Mouse (Mus musculus) gastrocnemius, postnatal 36 days (tissue): ENCODE measurements around the gene Pamr1. TPM values are rescaled to one million over a fixed set of nuclear protein-coding genes. Genes with fewer than 3 reads are reported as not detected.

Experiments used
- DNase-seq, 2 experiments: peaks; one replicate each; pipeline ENCODE4 v3.0.0; 2022
- intact Hi-C: fragments of 180-260 bp; cut with DNase I; formaldehyde crosslinking; loops from one replicate; pipeline ENCODE4 v1.15.1; 2025
- long read RNA-seq, 2 experiments: library from polyadenylated mRNA; stranded (forward); transcript quantifications; one replicate each; pipeline ENCODE4 v2.0.0; 2021
- total RNA-seq, 2 experiments: library from RNA; stranded (reverse); gene quantifications; 2 replicates each; pipeline ENCODE4 v1.2.3; 2021

The Pamr1 gene
- total RNA-seq, result 1 to 10 TPM; 3.8 TPM
- long read RNA-seq, experiment 1, partial matches to known transcripts, result 2 of 3 reads
- long read RNA-seq, experiment 1, other reads (novel, unspliced or antisense), result 0 of 3 reads
- long read RNA-seq, experiment 2, partial matches to known transcripts, result 2 of 5 reads
- long read RNA-seq, experiment 2, other reads (novel, unspliced or antisense), result 0 of 5 reads

DNA sequence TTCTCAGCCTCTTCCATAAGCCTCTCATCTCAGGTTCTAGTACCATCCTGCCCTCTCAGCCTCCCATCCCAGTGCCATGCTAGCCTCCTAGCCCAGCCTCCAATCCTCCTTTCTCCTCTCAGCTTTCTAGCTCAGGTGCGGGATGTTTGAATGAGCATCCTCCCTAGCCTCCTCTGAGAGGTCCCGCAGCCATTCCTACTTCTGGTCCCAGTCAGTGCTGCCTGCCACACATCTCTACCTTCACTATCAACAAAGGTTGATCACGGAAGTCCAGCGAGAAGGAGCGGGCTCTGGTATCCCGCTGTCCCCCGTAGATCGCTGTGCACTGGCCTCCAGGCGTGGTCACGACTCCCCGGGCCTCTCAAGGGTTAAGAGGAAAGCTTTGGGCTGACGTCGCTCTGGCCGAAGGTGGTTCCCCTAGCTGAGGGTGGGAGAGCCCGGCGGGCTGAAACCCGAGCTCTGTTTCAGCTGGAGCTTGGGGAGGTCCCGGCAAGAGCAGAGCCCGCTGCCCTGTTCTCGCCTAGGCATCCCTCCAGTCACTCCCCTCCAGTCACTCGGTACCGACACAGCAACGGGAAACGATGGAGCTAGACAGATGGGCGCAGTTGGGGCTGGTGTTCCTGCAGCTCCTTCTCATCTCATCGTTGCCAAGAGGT lies at the start of gene Pamr1:
TSS of gene Pamr1 (plus strand) at position 402 of the 656 bp plus-strand sequence.
- intact Hi-C loops, result no loop called here
- peak; percentile 14 to 26 for DNase-seq

DNA sequence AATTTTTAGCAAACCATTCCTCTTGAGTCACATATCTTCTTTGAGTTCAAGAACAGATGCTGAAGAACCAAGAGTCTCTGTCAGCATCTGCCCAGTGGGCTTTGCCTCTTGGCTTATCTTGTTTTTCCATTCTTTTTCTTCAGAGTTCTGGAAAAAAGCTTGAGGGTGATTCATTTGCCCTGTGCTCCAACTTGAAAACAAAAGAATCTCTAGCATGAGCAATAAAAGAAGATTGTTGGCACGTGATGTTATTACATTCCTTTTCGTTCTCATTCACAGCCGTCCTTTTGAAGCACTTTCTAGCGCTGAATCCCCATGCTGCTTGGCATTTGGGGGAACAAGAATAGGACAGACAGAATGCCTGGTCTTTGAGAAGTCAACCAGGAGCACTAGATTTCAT lies 42.2 kb upstream of the Pamr1 start:
- DNase-seq, result no peak
- intact Hi-C loops, result no loop called here

DNA sequence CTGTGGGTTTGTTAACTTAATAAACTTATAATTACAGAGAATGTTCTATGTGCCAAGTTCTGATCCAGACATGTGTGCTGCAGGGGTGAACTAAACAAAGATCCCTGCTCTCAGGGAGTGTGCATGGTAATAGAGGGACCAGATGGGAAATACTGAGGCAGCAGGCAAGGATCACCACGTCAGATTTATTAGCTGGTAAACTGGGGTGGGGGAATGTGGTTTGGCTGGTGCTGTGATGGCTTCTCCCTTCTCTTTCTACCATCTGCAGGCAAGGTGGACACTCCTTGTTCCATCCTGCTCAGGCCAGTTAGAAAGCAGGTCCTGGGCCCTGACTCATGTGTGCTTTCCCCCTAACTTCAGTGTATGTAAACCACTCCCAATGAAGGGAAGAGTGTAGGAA lies 41.7 kb upstream of the Pamr1 start:
- intact Hi-C loops, result no loop called here
- DNase-seq, result no peak

DNA sequence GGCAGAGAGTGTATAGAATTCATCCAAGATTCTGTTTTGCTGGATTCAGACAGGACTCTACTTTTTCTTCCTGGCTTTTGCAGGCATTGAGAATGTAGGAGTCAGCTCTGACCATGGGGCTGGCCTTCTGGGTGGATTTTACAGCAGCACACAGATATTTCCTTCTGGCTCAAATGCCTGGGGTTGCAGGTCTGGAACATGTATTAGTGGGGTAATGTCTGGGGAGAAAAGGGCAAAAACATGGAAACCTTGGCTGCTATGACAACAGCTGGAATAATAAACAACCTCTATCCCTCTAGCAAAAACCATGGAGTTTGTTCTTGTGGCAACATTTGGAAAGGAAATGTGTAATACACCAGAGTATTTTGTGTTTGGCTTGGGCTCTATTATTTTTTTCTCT lies 29.9 kb upstream of the Pamr1 start:
- intact Hi-C loops, result no loop called here
- DNase-seq, result no peak

DNA sequence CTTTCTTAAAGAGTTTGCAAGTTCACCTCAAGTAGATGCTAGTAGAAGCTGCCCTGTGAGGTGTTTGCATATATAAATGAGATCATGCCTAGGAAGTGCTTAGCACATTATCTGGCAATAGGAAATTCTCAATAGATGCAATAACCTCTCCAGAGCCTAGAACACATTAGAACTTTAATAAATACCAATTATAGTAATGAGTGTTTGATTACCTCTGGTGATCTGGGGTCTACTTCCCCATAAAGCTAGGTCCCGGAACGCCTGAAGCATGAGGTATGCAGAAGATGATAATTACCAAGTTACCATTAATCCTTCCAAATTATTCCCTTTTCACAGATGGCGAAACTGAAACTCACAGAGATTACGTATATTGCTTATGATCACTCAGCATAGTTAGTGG lies 22.2 kb upstream of the Pamr1 start:
- DNase-seq, result no peak

DNA sequence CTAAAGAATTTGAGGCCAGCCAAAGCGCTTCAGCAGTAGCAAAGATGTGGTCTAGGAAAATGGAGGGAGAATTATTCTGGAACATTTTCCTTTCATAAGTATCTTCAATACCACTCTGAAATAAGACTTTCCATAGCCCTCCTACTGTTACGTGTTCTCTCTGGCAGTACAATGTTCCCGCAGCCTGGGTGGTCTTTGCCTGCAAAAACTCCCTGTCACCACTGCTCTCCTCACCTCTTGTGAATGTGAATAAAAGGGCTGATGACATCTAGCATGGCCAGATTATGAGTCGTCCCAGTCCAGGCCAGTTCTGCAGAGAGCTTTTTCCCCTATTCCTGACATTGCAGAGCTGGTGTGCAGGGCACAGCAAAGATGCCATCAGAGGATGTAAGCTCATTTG lies 16.4 kb upstream of the Pamr1 start:
- intact Hi-C loops, result no loop called here
- no peak for DNase-seq

More for the DNA sequence above, 22.2 kb upstream of the Pamr1 start:
- intact Hi-C loops, result no loop called here

DNA sequence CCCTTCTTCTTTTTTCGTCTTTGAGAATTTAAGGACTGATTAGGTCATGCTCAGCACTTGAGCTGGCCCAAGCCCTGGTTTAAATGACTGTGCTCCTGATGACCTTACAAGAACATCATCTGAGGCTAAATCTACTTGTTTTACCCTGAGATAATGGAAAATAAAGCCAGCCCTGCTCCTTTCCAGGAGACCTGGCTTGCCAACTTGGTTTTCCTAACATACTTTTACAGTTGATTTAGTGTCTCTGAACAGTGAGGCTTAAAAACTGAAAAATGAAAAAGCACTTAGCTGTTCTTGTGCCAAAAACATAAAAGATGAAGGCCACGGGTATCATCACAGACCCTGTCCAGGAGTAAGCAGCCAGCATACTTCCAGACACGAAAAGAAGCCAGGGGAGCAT lies 13.0 kb upstream of the Pamr1 start:
- DNase-seq, result peak in 1 of 2 experiments; percentile 19
- intact Hi-C loops, result no loop called here

DNA sequence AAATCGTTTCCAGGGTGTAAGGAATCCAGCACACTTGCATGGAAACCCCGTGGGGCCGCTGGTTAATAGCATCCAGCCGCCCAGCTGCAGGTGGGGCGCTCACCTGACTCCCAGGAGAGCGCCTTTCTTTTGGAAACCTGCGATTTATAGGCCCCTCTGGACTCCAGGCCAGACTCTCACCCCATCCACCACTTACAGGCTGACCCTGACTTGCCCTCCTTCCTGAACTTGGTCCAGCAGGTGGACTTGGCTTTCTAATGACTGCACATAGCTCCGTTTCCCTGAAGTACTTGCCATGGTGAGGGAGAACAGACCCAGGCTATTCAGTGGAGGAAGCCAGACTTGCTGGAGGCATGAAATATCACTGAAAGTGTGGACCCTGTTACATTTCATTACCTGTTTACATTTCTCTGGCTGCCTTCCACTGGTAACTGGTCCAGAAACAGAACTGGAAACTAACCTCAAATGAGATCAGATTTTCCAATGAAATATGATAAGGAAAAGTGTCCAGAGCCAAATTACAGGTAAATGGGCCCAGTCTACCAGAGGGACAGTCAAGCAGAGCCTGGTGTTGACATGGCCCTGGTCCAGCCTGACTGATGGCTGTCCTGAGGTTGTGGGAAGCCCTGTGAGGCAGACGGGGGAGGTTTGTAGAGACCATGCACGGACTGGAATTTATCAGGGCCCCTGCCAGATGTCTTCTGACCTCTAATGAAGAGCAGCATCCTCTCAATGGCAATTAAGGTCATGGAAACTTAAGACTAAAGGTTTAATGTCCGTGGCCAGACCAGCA lies 9.2 kb upstream of the Pamr1 start:
- intact Hi-C loops, result no loop called here
- DNase-seq, result no peak

DNA sequence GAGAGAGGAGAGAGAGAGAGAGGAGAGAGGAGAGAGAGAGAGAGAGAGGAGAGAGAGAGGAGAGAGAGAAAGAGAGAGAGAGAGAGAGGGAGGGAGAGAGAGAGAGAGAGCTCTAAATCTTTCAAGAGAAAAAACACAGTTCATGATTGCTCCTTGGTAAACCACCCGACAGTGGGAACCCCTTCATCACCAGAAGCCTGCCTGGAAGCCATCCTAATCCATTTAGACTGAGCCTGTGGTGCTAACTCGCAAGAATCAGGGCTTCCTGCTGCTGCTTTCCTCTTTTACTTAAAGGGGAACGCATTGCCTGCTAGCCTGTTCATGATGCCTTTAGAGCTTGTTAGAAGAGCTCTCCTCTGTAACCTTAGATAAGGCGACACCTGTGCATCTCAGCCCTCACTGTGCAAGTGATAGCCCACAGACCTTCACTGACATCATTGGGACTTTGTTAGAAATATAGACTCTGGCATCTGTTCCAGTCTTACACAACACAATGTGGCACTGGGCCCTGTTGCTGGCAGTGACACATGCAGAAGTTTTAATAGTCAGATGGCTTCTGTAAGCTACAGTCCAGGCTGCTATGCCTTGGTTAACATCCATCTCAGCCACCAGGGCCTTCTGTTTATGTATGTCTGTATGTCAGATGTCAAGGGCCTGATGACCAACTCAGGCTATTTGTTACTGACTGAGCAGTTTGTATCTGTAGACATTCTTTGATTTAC lies 8.2 kb upstream of the Pamr1 start:
- DNase-seq, result no peak
- intact Hi-C loops, result no loop called here

DNA sequence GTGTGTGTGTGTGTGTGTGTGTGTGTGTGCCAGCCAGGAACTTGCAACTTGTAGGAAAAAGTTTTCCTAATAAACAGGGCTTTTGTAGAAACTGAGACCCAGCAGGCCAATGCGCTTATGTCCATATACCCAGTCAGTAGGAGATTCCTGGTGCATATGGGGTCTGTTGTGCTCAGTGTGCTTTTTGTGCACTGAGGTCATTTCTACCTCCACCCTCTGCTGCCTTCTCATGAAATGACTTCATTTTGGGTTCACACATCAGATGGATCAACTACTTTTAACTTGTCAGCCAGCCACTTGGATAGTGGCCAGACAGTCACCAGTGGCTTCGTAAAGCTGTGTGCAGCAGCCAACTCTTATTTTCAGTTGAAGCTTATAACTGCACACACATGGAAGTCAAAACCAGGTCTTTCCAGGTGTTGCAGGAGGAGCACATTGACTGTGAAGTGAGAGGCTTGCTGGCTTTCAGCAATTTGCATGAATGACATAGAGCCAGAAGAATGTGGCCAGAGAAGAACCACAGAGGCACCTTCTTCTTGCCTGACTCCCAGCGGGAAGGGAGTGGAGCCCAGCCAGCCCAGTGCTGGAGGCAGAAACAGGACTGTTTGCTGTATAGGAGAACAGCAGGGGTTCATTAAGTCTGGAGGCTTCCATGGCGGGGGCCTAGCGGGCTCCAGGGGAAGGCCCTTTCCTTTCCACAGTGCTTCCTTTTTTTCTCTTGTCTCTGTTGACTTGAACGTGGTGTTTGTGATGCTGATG lies 5.7 kb upstream of the Pamr1 start:
- peak in 1 of 2 experiments; percentile 23 for DNase-seq
- intact Hi-C loops, result no loop called here

DNA sequence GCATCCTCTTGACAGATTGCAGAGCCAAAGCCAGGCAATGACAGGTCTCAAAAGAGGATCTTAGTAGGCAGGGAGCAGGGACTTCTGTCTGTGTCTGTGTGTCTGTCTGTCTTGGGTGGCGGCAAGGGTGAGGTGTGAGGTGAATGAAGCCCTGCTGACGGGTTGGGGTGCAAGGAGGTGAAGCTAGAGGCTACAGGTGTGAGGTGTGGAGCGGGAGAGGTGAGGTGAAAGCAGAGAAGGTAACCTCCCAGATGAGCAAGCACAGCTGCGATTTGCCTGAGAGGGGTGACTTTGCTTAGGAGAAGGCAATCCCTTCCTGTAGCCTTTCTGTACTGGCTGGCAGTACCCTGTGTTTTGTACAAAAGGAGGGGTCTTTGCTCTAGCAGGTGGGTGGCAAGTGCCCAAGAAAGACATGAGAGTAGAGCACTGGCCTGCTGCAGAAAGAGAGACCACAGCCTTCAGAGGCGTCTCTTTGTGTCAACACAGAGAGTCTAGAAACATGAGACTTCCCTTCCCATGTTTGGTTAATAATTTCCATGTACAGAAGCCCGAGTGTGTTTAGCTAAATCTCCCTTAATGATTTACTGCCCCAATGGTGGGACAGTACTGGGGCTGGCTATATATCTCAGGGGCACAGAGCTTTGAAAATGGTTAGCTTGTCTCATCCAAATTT lies 1.2 kb downstream of the Pamr1 start:
- intact Hi-C loops, result no loop called here
- no peak for DNase-seq

DNA sequence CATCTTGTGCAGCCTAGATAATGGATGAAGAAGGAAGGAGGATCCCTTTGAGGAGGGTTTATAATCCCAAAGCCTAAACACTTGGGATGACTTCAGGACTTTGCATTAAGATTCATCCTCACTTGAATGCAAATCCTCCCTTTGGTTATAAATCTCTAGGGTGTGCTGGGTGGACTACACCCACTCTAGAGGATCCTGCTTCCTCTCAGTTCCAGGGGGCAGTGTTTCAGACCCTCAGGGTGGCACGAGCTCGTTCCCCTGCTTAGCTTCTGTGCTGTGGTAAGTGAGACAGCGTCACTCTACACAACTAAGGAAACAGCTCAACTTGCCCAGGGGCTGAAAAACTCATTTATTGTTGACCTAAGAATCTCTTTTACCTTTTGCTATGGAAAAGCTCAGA lies 1.8 kb downstream of the Pamr1 start:
- DNase-seq, result no peak
- intact Hi-C loops, result no loop called here

DNA sequence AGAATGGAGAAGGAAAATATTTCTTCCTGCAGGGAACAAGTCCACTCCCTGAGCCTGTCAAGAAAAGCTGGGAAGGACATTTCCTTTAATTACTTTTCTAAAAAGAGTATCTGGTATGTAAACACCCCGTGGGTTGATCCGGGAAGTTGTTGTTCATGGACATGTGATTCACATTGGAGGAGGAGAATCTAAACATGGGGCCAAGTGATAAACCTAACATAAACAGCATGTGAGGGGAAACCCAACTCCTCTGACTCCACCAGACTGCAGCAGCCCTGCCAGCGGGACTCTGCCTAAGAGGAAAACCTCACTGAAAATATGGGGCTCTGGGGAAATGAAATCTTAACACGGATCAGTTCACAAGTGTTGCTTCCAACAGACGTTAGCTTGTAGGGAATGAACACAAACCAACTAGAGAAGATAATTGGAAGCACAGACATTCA lies 2.3 kb downstream of the Pamr1 start:
- intact Hi-C loops, result no loop called here
- no peak for DNase-seq

DNA sequence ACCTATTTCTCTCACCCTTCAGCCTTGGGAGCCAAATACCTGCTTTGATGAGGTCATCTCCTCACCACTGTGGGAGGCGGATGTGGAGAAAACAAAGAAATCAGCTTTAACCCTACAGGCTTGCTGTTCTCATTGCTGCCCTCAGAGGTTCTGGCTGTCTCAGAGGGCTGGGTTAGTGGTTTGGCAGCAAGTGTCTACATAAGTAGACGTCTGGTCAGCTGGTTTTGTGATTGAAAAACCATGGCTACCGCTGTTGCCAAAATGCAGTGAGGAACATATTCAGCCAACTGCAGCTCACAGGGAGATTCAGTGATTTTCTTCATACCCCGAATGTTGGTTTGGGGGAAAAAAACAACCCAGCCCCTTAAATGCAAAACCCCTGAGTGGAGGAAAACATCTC lies 7.3 kb downstream of the Pamr1 start:
- intact Hi-C loops, result no loop called here

DNA sequence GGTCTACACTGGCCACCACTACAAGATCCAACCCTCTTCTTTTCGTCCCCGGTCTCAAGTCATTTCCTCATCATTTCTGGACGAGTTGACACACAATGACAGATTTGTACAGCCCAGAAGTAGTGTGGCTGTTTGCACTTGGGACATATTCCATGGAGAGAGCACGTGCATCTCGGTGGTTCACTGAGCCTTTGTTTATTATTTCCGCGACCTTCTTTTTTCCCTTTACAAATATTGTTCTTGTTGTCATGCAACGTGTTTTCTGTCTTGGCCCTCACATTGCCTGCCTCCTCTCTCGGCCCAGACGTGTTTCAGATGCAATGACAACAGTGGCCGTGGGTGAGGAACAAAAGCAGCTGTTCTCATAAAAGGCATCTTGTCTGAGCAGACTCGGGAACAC lies 9.2 kb downstream of the Pamr1 start:
- DNase-seq, result no peak
- intact Hi-C loops, result no loop called here

More for the DNA sequence above, 7.3 kb downstream of the Pamr1 start:
- DNase-seq, result no peak

DNA sequence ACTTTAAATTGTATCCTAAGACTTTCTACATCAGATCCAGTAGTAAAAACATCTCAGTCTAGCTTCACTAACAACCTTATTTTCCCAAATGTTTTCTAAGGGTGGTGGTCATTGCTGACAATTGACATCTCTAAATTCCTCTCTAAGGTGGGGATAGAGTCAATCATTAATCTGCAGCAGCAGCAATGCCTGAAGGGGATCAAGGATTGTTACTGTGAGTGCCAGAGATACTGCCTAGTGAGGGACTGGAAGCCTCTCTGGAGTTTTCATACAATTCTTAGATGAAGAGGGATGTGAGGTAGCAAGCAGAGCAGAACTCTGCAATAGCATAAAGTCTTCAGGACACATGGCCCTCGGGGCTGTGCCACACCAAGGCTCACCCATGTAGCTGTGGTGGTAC lies 14.0 kb downstream of the Pamr1 start:
- DNase-seq, result no peak
- intact Hi-C loops, result no loop called here

DNA sequence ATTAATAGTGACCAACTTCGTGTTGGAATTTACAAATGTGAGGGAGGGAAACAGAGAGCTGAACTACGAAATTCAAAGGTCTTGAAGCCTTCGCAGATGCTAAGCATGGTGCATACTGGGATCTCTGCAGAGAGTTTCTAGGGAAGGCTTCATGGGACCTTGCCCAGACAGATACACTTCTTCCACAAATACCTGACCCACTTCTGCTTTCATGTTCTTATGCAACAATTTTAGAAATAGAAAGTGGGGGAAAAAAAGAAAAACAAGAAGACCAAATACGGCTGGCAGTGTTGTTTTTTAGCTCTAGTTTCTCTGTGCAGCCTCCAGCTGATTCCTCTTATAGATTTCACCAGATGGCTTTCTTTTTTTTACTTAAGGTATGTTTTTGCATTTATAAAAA lies 29.4 kb downstream of the Pamr1 start:
- no peak for DNase-seq
- intact Hi-C loops, result no loop called here

DNA sequence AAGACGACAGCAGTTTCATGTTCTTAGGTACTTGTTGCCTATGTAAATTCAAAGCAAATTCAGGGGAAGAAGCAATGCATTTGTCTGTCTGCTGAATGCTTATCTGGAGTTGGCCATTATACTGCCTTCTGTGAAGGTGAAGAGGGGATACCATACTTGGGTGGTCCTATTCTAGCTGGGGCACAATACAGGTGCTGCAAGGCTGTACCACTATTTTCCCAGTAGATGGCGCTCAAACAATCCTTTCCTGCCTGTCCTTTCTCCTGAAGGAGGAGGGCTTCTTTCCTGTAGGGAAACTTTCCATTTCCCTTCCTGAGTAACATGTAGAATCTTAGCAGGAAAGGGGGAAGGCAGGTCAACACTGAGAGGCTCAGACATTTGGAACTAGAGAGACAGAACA lies 40.2 kb downstream of the Pamr1 start:
- intact Hi-C loops, result loop anchor here (10.0 kb wide), 1 partner anchor 425 kb away; no protein-coding TSS in a partner anchor
- DNase-seq, result no peak

DNA sequence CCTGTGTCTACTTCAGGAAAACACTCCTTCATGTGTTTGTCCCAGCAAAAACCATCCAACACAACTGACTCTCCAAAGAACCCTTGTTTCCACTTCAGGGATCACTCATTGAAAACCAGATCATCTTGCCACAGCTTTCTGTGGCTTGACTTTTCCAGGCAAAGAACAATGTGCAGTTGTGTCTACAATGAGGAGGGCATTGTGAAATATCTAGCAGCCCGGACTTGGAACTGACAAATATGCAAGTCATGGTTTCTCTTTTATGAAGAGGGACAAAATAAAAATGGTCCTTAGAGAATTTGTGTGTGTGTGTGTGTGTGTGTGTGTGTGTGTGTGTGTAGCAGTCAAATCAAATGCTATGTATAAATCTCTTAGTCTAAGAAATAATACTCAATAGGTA lies 44.7 kb downstream of the Pamr1 start:
- intact Hi-C loops, result loop anchor here (10.0 kb wide), 1 partner anchor 420 kb away; no protein-coding TSS in a partner anchor
- DNase-seq, result no peak
